ENCODE assay signal across 21 mouse cellular contexts in the genomic region with DNA sequence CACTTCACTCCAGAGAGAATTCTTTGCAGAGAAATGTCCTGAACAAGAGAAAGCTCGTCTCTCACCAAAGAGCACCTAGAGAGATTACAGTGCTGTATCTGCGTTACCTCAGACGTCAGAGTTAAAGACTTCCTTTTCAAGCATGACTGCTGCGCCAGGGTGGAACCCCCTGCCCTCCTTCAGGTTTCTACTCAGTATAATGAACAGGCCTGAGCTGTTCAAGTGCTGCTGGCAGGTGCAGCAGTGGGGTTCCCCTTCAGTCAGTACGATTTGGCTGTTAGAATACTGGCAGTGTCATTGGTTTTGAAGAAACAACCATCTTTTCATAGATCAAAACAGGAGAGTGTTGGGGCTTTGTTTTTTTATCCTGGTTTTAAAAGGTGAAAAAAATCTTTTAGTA.
A peak's percentile ranks its signal among the peaks of the same experiment; 100 is the strongest.
DNase-seq lines count a peak whose midpoint lies in the region.
"Had no signal": no experiment of that assay in that cellular context is flagged by ENCODE, and none has a peak within 500 bp of the region (broad histone marks: within the 10 kb centered on the region; RNA-seq: fewer than 3 reads in every experiment).

No protein-coding gene starts in this region.

- DNase-seq in heart, embryonic 10.5 days (ENCODE audit: low spot score): peak; percentile 56
- DNase-seq in heart, adult 11 months: no peak
- DNase-seq in thymus, postnatal 0 days (ENCODE audit: low spot score): peak; percentile 38
- DNase-seq in thymus, postnatal 4 days: no peak
- DNase-seq in A20 (ENCODE audit: low read depth, low spot score): peak; percentile 85
- DNase-seq in embryo, embryonic 10 days (ENCODE audit: low spot score): no peak
- DNase-seq: adrenal gland, adult 2 months; adrenal gland, postnatal 14 days; B cell, adult 2 months; cerebellum, adult 11 months; cerebellum, adult 9-11 months; embryo, embryonic 11 days; gastrocnemius, postnatal 25 days; heart, adult 2 months had no signal

- H3K36me3 ChIP-seq in heart, embryonic 10.5 days: peaks cover 7% of the 10 kb centered on the region; the same call in 1 of the 2 replicates

- H3K9me3 ChIP-seq in heart, embryonic 10.5 days: no peaks in the 10 kb centered on the region
- H3K9me3 ChIP-seq: embryonic facial prominence, embryonic 10.5 days; embryonic facial prominence, embryonic 13.5 days; forebrain, embryonic 12.5 days; forebrain, embryonic 15.5 days; hindbrain, embryonic 12.5 days; hindbrain, embryonic 15.5 days had no signal

- WGBS in heart, embryonic 10.5 days: 63% methylated on average over 5 of the region's 5 CpGs

- no peak overlapping the region for H3K27ac ChIP-seq in heart, embryonic 10.5 days
- H3K27ac ChIP-seq: embryonic facial prominence, embryonic 10.5 days; embryonic facial prominence, embryonic 13.5 days; forebrain, embryonic 12.5 days; forebrain, embryonic 15.5 days; heart, adult 2 months; hindbrain, embryonic 12.5 days; hindbrain, embryonic 15.5 days had no signal

- no peak overlapping the region for H3K4me3 ChIP-seq in heart, embryonic 10.5 days
- H3K4me3 ChIP-seq: embryonic facial prominence, embryonic 10.5 days; embryonic facial prominence, embryonic 13.5 days; erythroblast, embryonic 14.5 days; forebrain, embryonic 12.5 days; forebrain, embryonic 15.5 days; heart, adult 2 months; hindbrain, embryonic 12.5 days; hindbrain, embryonic 15.5 days had no signal

- H3K27me3 ChIP-seq in heart, embryonic 10.5 days (ENCODE audit: insufficient read depth, poor library complexity, severe bottlenecking): no peaks in the 10 kb centered on the region
- H3K27me3 ChIP-seq: embryonic facial prominence, embryonic 13.5 days; forebrain, embryonic 12.5 days; forebrain, embryonic 15.5 days; hindbrain, embryonic 12.5 days; hindbrain, embryonic 15.5 days had no signal

- no peaks in the 10 kb centered on the region for H3K4me1 ChIP-seq in heart, embryonic 10.5 days
- H3K4me1 ChIP-seq: embryonic facial prominence, embryonic 10.5 days; embryonic facial prominence, embryonic 13.5 days; forebrain, embryonic 12.5 days; forebrain, embryonic 15.5 days; hindbrain, embryonic 12.5 days; hindbrain, embryonic 15.5 days had no signal

Comparison
In these comparisons a context has a peak if more than half of its experiments do, and no peak if none do; other contexts are left out.
1. DNase-seq: peak in heart, embryonic 10.5 days (single experiment), thymus, postnatal 0 days (single experiment) and A20 (single experiment); none in heart, adult 11 months (single experiment), thymus, postnatal 4 days (single experiment) and embryo, embryonic 10 days (single experiment).